ENCODE assay signal across 10 mouse cellular contexts in genomic region chr10:52274910-52275604, GRCm38 (mm10). TPM values are rescaled to one million over a fixed set of nuclear protein-coding genes. Genes with fewer than 3 reads are reported as not detected.
DNase-seq lines count a peak whose midpoint lies in the region; ATAC-seq and TF ChIP-seq lines count a peak whose summit lies in the region.
"Had no signal": no experiment of that assay in that cellular context is flagged by ENCODE, and none has a peak within 500 bp of the region (broad histone marks: within the 10 kb centered on the region; RNA-seq: fewer than 3 reads in every experiment).

No protein-coding gene starts in this region.

- H3K27me3 ChIP-seq in liver, embryonic 14.5 days (ENCODE audit: control insufficient read depth, insufficient read depth, low read length) = no peaks in the 10 kb centered on the region
- H3K27me3 ChIP-seq in liver, embryonic 12.5 days (replicated peaks) = no peaks in the 10 kb centered on the region
- no peaks in the 10 kb centered on the region for H3K27me3 ChIP-seq in hindbrain, embryonic 10.5 days (ENCODE audit: insufficient read depth, poor library complexity, severe bottlenecking)
- H3K27me3 ChIP-seq in midbrain, embryonic 14.5 days (ENCODE audit: control insufficient read depth, insufficient read depth, low read length) = no peaks in the 10 kb centered on the region

- no peak overlapping the region for H3K9ac ChIP-seq in liver, embryonic 14.5 days (replicated peaks)
- H3K9ac ChIP-seq in liver, embryonic 12.5 days = no peak overlapping the region
- H3K9ac ChIP-seq in midbrain, embryonic 14.5 days (replicated peaks; ENCODE audit: low read length) = no peak overlapping the region

- H3K27ac ChIP-seq in liver, embryonic 14.5 days = no peak overlapping the region
- no peak overlapping the region for H3K27ac ChIP-seq in liver, embryonic 12.5 days
- H3K27ac ChIP-seq in hindbrain, embryonic 10.5 days = 0 out of 2 replicates have a peak overlapping the region, but pooled peaks have one; percentile 23
- 0 out of 2 replicates have a peak overlapping the region, but pooled peaks have one; percentile 49 for H3K27ac ChIP-seq in midbrain, embryonic 14.5 days (replicated peaks; ENCODE audit: low read depth, low read length)

- DNase-seq in cerebellum, adult 18-20 months = peak; percentile 7 to 10
- DNase-seq in cerebellum, adult 9-11 months = no peak
- no peak for DNase-seq in liver, embryonic 14.5 days (ENCODE audit: low read depth in 3 of 3, low spot score in 3 of 3)
- DNase-seq in hindbrain, embryonic 10.5 days (ENCODE audit: low spot score) = no peak
- DNase-seq in midbrain, embryonic 14.5 days = peak; percentile 46
- no peak for DNase-seq in thymus, postnatal 25 days
- no peak for DNase-seq in urinary bladder, postnatal 14 days (ENCODE audit: low spot score)
- DNase-seq: adrenal gland, adult 8-10 months; thymus, postnatal 4 days had no signal

- H3K36me3 ChIP-seq in liver, embryonic 14.5 days (replicated peaks; ENCODE audit: control insufficient read depth, insufficient read depth, low read depth) = no peaks in the 10 kb centered on the region
- H3K36me3 ChIP-seq in liver, embryonic 12.5 days = no peaks in the 10 kb centered on the region
- H3K36me3 ChIP-seq in hindbrain, embryonic 10.5 days = no peaks in the 10 kb centered on the region
- H3K36me3 ChIP-seq in midbrain, embryonic 14.5 days (ENCODE audit: control insufficient read depth, insufficient read depth, low read length) = no peaks in the 10 kb centered on the region

- H3K4me1 ChIP-seq in liver, embryonic 14.5 days (replicated peaks; ENCODE audit: control insufficient read depth in 2 of 2, insufficient read depth in 2 of 2, low read length in 1 of 2) = peaks cover 0 to 14% of the 10 kb centered on the region in 2 experiments; a peak in 2 of 4 replicates
- peaks cover 28% of the 10 kb centered on the region for H3K4me1 ChIP-seq in liver, embryonic 12.5 days
- H3K4me1 ChIP-seq in hindbrain, embryonic 10.5 days (replicated peaks) = peaks cover 25% of the 10 kb centered on the region
- H3K4me1 ChIP-seq in midbrain, embryonic 14.5 days (ENCODE audit: control insufficient read depth, insufficient read depth, low read length) = peaks cover 8% of the 10 kb centered on the region

- no peak overlapping the region for H3K4me2 ChIP-seq in liver, embryonic 14.5 days (ENCODE audit: low read depth)
- H3K4me2 ChIP-seq in liver, embryonic 12.5 days = no peak overlapping the region
- H3K4me2 ChIP-seq in midbrain, embryonic 14.5 days (ENCODE audit: low read length) = no peak overlapping the region

- peak; percentile 43; the same call in 1 of the 2 replicates for ATAC-seq in liver, embryonic 14.5 days (ENCODE audit: insufficient read depth)
- no peak for ATAC-seq in liver, embryonic 12.5 days
- 0 out of 2 replicates have a peak, but pooled peaks have one; percentile 11 for ATAC-seq in midbrain, embryonic 14.5 days (ENCODE audit: low FRiP score, low TSS enrichment)

- H3K9me3 ChIP-seq in liver, embryonic 14.5 days (ENCODE audit: control insufficient read depth, low read length) = no peaks in the 10 kb centered on the region
- H3K9me3 ChIP-seq in liver, embryonic 12.5 days (replicated peaks) = no peaks in the 10 kb centered on the region
- no peaks in the 10 kb centered on the region for H3K9me3 ChIP-seq in hindbrain, embryonic 10.5 days
- no peaks in the 10 kb centered on the region for H3K9me3 ChIP-seq in midbrain, embryonic 14.5 days (ENCODE audit: control insufficient read depth, low read length)

- TF ChIP-seq EP300 in liver, embryonic 14.5 days (IDR thresholded peaks at IDR 0.05; ENCODE audit: low read depth) = no peak

- 47% methylated on average over 15 of the region's 15 CpGs for WGBS in liver, embryonic 14.5 days (ENCODE audit: insufficient replicate concordance)
- WGBS in liver, embryonic 12.5 days (ENCODE audit: insufficient replicate concordance) = 47% methylated on average over 15 of the region's 15 CpGs
- WGBS in hindbrain, embryonic 10.5 days = 53% methylated on average over 15 of the region's 15 CpGs
- 42% methylated on average over 15 of the region's 15 CpGs for WGBS in midbrain, embryonic 14.5 days

- no peak for TF ChIP-seq CTCF in liver, embryonic 14.5 days (IDR thresholded peaks at IDR 0.05; ENCODE audit: low read depth)

- H3K4me3 ChIP-seq in liver, embryonic 14.5 days (ENCODE audit: insufficient read depth in 1 of 2, low read depth in 2 of 2, low read length in 2 of 2) = no peak overlapping the region
- H3K4me3 ChIP-seq in liver, embryonic 12.5 days = no peak overlapping the region
- H3K4me3 ChIP-seq in hindbrain, embryonic 10.5 days = no peak overlapping the region
- no peak overlapping the region for H3K4me3 ChIP-seq in midbrain, embryonic 14.5 days (replicated peaks; ENCODE audit: low read depth, low read length)

RNA-seq across cellular contexts. Expression of gene Dcbld1, which starts 41.6 kb away (rescaled TPM):
- 1.8 and 1.9 TPM in 2 replicates for polyA plus RNA-seq in liver, embryonic 14.5 days (2012; rRNA removed)
- polyA plus RNA-seq in liver, embryonic 14.5 days (2014; fragmentation: Nextera tagmentation; extraction: Ambion mirVana) = 2.9 and 3.1 TPM in 2 replicates
- 7.5 and 8.7 TPM in 2 replicates for polyA plus RNA-seq in liver, embryonic 12.5 days (2016; fragmentation: Nextera tagmentation; extraction: Ambion mirVana)
- polyA plus RNA-seq in hindbrain, embryonic 10.5 days (2016; fragmentation: Nextera tagmentation; extraction: Ambion mirVana) = 20.0 and 22.6 TPM in 2 replicates
- 13.2 and 15.8 TPM in 2 replicates for polyA plus RNA-seq in midbrain, embryonic 14.5 days (2014; fragmentation: Nextera tagmentation; extraction: Ambion mirVana)

Comparison
In these comparisons a context has a peak if more than half of its experiments do, and no peak if none do; other contexts are left out.
1. DNase-seq: peak in cerebellum, adult 18-20 months (2 of 2) and midbrain, embryonic 14.5 days (single experiment); none in cerebellum, adult 9-11 months (single experiment), liver, embryonic 14.5 days (0 of 3), hindbrain, embryonic 10.5 days (single experiment), thymus, postnatal 25 days (single experiment) and urinary bladder, postnatal 14 days (single experiment).
2. H3K27ac ChIP-seq: peak in hindbrain, embryonic 10.5 days (single experiment) and midbrain, embryonic 14.5 days (single experiment); none in liver, embryonic 14.5 days (single experiment) and liver, embryonic 12.5 days (single experiment).